Mouse (Mus musculus) lung, adult 2 months (tissue): ENCODE measurements around the gene Kctd20.

Experiments used
- CTCF ChIP-seq: fragments of 200-500 bp; IDR thresholded peaks from 2 replicates; pipeline ENCODE4 v1.5.1; 2011; ENCODE audit warnings: mild to moderate bottlenecking, low read length, control low read depth; ENCODE audit not compliant: insufficient read depth
- POLR2A ChIP-seq: fragments of 200-500 bp; IDR thresholded peaks from 2 replicates; pipeline ENCODE4 v1.6.1; 2011; ENCODE audit warnings: low read depth, mild to moderate bottlenecking, control low read depth, low read length, borderline replicate concordance; ENCODE audit errors: extremely low read depth

- no peak for TF ChIP-seq CTCF
- TF ChIP-seq POLR2A = no peak
These were observed 4.5 kb upstream of the Kctd20 start for GRCm38 (mm10) chr17:28947011-28947939.
